Mouse (Mus musculus): ENCODE measurements around the gene Catsperb.
"Not testable (repeated sequence)": the region's sequence is repeated elsewhere in the genome, so short reads cannot be mapped to it uniquely, and the experiment has no call there.

Catsperb gene

DNA sequence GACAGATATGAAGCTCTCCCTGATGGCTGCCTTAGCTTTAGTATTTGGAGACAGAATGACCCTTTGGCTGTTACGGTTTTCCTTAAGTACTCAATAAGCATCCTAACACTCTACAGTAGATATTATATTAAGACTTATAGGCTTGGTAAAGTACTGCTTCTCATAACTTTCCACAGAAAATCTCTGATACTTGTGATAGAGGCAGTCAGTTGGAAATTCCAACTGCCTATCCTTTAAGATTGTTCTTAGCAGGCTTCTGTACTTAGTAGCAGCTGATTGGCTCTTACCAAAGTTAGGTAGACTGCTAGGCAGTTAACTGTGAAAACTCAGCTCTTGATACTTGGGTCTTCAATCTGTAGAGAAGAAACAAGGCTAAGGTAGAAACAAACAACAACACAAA lies at the start of gene Catsperb:
TSS of gene Catsperb (plus strand) at position 301 of the 400 bp plus-strand sequence.
- not testable (repeated sequence) for DNase-seq (ENCODE audit: low spot score in 2 of 2)

DNA sequence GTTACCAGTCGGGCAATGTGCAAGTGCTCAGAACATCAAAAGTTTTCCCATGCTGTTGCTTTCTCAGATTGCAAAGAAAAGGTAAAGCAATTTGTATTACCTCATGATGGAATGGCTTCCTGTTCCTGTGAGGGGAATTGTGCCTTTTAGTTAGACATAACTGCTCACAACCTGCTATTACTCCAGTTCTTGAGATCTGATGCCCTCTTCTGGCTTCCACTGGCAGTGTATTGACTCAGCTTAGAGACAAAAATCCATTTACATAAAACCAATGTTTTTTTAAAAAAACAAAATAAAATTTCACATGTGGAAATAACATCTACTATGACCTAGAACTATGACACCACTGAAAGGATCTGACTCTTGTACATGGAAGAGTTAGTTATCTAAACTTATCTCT lies 43.0 kb upstream of the Catsperb start:
- peak in 1 of 2 experiments; percentile 2 for DNase-seq (ENCODE audit: low spot score in 2 of 2)

DNA sequence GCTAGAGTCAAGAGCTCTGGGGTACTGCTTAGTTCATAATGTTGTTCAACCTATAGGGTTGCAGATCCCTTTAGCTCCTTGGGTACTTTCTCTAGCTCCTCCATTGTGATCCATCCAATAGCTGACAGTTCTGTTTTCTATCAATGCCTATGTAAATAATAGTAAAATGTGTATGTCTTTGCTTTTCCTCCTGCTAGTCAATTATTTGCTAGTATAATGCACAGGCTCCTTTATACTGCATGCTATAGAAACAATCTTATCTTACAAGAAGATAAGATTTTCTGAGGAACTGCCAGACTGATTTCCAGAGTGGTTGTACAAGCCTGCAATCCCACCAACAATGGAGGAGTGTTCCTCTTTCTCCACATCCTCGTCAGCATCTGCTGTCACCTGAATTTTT lies 23.0 kb upstream of the Catsperb start:
- not testable (repeated sequence) for DNase-seq (ENCODE audit: low spot score in 2 of 2)

DNA sequence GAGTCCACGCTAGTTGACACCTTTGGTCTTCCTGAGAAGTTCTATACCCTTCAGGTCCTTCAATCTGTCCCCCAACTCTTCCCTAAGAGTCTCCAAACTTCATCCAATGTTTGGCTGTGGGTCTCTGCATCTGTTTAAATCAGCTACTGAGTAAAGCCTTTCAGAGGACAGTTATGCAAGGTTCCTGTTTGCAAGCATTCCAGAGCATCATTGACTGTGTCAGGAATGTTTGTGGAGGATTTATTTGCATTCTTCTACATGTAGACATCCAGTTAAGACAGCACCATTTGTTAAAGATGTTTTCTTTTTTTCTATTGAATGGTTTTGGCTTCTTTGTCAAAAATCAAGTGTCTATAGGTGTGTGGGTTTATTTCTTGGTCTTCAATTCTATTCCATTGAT lies 21.7 kb downstream of the Catsperb start:
- DNase-seq (ENCODE audit: low spot score in 2 of 2): no peak

DNA sequence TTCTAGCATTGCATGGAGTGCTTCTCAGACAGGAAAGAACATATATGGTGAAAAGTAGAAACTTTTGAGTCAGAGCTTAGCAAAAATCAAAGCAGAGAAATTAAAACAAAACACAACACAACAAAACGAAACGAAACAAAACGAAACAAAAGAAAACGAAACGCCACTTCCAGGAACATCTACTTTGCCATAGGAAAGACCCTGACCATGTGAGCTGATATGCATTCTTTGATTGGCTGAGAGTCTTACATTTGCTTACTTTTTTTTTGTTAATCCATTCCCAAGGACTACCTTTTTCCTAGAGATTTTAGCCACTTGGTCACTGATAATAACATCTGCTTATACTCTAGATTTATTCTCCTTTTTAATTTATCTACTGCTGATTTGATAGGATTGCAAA lies 57.6 kb downstream of the Catsperb start:
- DNase-seq (ENCODE audit: low spot score in 2 of 2): no peak

DNA sequence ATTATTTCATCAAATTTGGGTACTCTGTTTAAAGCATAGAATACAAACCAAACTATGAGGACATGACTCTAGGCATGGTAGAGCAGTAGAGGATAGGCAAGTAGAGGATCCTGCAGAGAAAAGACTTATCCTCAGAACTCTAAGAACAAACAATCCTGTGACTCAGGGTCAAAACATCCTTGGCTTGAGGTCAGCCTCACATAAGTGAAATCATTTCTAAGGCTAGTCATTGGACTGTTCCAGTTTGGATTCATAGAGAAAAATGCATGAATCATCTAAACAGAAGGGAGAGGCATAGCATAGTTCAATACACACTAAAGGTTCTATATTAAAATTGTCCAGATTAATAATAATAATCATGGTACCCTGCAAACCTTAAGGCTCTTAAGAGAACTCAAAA lies 79.1 kb downstream of the Catsperb start:
- DNase-seq (ENCODE audit: low spot score in 2 of 2): no peak

DNA sequence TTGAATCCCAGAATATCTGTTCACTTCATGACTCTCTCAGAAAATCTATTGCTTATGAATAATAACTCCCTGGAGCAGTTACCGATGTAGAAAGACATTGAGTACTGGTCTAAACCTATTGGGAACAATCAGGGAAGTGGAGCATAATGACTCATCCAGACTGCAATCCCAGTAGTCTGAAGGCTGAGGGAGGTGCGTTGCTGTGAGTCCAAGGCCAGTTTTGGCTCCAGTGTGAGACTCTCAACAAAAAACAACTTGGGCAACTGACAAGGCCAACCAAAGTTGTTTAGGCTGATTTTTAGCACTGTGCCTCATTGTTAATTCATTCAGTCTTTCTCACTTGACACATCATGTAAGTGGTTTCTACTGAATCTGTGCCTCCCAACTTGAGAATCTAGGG lies 106.9 kb downstream of the Catsperb start:
- DNase-seq (ENCODE audit: low spot score in 2 of 2): not testable (repeated sequence)

DNA sequence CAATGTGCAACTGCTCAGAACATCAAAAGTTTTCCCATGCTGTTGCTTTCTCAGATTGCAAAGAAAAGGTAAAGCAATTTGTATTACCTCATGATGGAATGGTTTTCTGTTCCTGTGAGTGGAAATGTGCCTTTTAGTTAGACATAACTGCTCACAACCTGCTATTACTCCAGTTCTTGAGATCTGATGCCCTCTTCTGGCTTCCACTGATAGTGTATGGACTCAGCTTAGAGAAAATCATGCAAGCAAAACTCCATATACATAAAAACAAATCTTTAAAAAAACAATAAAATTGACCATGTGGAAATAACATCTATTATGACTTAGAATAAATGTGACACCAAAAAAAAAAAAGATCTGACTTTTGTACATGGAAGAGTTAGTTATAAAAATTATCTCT lies 202.2 kb downstream of the Catsperb start:
- peak in 1 of 2 experiments; percentile 3 for DNase-seq (ENCODE audit: low spot score in 2 of 2)

DNA sequence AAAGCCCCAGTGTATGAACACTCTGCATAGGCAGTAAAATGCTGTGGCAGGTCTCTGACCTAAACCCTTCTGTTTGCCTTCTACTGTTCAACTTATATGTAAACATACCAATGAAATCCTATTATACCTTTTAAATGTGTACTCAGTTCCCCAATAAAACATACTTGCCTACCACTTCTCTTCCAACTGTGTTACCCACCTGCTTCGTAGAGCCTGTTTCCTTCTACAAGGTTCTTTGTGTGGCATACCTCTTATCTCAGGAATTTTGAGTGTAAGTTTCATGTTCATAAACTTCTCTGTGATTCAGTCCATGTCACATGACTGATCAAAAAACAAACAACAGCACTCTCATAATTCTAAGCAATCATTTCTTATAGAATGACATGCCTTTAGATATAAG lies 228.7 kb downstream of the Catsperb start:
- DNase-seq (ENCODE audit: low spot score in 2 of 2): no peak

DNA sequence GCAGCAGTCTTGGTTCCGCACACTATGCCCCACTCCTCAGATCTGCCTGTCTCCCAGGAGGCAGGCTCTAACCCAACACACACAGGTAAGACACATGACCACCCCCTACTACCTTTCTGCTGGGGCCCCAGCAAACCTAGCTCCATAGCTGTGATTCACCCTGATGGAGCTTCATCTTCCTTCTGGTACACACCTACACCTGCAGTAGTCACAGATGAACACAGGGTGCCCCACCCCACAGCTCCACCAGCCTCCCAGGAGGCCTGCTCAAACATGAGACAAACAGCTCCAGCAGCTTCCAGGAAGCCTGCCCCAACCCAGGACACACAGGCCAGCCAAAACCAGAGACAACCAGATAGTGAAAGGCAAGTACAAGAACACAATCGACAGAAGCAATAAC lies 263.0 kb downstream of the Catsperb start:
- DNase-seq (ENCODE audit: low spot score in 2 of 2): no peak
